Mouse (Mus musculus) spleen, embryonic (tissue): ENCODE data around the gene 4430402I18Rik.
"Not testable (repeated sequence)": the region's sequence is repeated elsewhere in the genome, so short reads cannot be mapped to it uniquely, and the experiment has no call there.

Experiments
- CTCF ChIA-PET: fragments of 350-600 bp; sonication (Branson Sonifier 250); formaldehyde crosslinking; loops from one replicate; lab custom pipeline; 2022; lab: Charles Lee

Gene 4430402I18Rik

GRCm38 (mm10) chr19:28967652-28968051, at the start of gene 4430402I18Rik:
Gene 4430402I18Rik, minus strand, starts transcription at chr19:28967800.
- CTCF ChIA-PET, result no interaction called here

- CTCF ChIA-PET, result no interaction called here
Observed at GRCm38 (mm10) chr19:29016786-29017185, 49.2 kb upstream of the 4430402I18Rik start.

DNA sequence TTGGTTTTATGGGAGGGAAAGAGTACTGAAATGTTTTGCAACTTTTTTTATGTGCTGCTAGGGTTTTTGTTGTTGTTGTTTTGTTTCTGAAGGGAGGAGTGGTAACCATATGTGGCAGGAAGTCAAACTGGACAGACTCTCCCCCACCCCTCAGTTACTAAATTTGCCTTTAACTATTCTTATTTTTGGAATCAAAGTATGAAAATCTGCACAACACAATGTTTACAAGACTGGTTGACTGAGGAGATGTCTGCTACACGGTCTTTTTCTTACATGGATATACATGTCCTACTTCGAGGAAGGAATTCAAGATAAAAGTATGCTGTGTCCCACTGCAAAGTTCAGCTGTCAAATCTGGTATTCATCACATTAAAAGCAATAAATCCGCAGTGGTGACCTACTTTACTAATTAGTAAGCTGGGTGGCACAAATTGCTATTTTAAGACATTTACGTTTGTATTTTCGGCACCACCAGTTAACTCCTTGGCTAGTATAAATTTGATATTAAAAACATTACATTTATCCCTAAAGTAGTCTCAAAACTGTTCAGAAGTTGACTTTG, 48.7 kb upstream of the 4430402I18Rik start:
- CTCF ChIA-PET, result interaction anchor here (0.7 kb wide), 1 partner anchor 111 kb away, joined by 3 read pairs; no protein-coding TSS in a partner anchor

- CTCF ChIA-PET, result interaction anchor here (0.7 kb wide), 1 partner anchor 112 kb away, joined by 3 read pairs; no protein-coding TSS in a partner anchor
Observed at GRCm38 (mm10) chr19:29015410-29016203, 48.0 kb upstream of the 4430402I18Rik start.

DNA sequence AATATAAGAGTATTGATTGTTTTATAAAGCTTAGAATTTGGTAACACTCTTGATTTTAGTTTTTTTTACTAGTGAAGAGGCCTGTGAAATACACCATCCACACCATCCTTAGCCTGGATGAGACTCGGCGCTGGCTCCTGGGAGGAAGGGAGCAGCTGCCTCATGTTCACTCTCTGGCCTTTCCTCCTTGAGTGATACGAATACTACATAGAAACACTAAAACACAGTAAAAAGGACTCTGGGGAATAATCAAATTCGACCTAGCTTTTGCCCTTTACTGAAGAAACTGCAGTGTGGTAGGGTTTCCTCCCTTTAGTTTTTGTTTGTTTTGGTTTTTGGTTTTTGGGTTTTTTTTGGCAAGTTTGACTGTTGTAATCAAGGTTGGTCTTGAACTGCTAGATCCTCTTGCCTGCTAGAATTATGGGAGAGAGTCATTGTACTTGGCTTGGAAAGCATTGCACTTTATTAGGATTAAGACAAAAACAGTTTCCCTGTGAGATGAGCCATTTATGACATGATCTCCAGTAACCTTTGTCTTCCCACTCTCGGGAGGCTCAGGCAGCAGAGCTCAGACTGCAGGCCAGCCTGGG, 47.0 kb upstream of the 4430402I18Rik start:
- CTCF ChIA-PET, result interaction anchor here (0.6 kb wide), 1 partner anchor 354 kb away, joined by 7 read pairs; no protein-coding TSS in a partner anchor

GRCm38 (mm10) chr19:29011355-29011990, 43.9 kb upstream of the 4430402I18Rik start:
- CTCF ChIA-PET, result no interaction called here

DNA sequence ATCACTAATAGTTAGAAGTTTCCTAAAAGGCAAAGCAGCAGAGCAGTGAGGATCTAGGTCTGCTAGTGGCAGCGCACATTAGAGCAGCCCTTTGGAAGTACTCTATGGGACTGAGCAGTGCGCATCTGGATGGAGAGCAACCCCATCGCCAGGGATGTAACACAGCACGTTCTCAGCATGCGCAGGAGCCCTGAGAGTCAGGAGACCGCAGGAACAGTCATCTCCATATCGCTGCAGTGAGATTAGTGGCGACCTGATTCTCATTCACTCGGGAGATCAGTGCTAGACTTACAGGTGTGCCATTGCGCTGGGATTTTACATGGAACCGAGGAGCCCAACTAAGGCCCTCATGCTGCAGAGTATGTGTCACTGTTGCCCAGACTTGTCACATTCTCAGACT, 41.4 kb upstream of the 4430402I18Rik start:
- CTCF ChIA-PET, result no interaction called here

- CTCF ChIA-PET, result no interaction called here
Observed at GRCm38 (mm10) chr19:29008069-29008706, 40.6 kb upstream of the 4430402I18Rik start.

DNA sequence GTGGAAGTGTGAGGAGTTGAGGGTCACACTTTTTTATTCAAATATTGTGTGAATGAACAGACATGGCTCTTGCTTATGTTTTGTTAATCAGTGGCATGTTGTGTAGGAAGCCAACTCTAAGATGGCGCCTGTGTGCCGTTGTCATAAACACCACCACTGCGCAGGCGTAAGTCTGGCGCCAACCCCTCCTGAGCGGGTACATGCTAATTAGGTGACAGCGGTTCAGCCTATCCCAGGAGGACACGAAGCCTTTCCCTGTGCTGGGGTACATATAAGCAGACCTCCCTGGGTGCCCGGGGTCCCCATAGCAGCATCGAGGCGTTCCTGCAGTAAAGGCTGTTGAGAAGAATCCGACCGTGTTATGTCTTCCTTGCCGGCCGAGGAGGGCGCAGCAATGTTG, 32.7 kb upstream of the 4430402I18Rik start:
- CTCF ChIA-PET, result not testable (repeated sequence)

GRCm38 (mm10) chr19:28997976-28998630, 30.5 kb upstream of the 4430402I18Rik start:
- CTCF ChIA-PET, result interaction anchor here (0.6 kb wide), 1 partner anchor 330 kb away, joined by 3 read pairs; no protein-coding TSS in a partner anchor

DNA sequence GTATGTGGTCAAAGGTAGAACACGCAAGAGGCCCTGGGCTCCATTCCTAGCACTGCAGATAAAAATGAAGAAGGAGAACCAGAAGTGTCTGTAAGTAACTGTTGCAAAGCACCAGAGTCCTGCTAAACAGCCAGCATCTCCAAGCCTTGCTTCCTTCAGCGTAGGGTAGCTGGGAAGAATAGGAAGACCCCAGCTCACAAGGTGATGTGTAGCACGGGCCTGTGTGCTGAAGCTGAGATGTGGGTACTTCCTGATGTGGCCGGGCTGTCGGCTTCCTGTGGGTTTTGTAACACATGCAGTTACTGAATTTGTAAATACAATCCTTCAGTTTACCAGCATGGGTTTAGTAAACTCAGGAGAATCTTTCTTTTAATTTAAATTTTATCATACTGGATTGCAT, 27.8 kb upstream of the 4430402I18Rik start:
- CTCF ChIA-PET, result no interaction called here

GRCm38 (mm10) chr19:28994870-28995269, 27.3 kb upstream of the 4430402I18Rik start:
- CTCF ChIA-PET, result no interaction called here

- CTCF ChIA-PET, result no interaction called here
Observed at GRCm38 (mm10) chr19:28991391-28991790, 23.8 kb upstream of the 4430402I18Rik start.

DNA sequence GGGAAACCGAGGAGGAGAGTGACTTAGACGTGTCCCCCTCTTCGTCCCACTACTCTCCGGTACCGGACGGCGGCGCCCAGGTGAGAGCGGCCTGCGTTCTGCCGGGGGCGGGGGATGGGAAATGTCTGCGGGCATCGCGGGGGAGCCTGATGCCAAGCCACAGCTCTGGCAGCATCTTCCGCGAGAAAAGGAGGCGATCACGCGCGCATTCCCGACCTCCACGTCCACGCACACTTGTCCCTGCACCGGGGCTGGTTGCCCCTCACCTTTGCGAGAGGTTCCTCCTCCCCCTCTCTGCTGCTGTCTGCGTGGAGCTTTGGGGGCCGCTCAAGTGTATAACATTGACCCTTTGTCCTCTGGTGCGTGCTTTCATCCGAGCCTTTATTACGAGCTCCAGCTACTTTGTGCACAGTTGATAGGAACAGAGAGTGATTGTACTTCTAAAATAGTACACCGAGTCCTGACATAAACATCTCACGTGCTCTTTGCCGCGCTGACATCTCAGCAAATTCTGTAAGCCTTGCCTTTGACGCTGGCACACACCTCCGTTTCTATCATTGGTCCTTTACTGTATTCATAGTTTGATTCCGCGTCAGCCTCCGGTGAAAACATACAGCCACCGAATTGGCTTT, 23.1 kb upstream of the 4430402I18Rik start:
- CTCF ChIA-PET, result interaction anchor here (0.9 kb wide), 1 partner anchor 57 kb away, joined by 3 read pairs; the partner anchor contains the start of gene Ak3

DNA sequence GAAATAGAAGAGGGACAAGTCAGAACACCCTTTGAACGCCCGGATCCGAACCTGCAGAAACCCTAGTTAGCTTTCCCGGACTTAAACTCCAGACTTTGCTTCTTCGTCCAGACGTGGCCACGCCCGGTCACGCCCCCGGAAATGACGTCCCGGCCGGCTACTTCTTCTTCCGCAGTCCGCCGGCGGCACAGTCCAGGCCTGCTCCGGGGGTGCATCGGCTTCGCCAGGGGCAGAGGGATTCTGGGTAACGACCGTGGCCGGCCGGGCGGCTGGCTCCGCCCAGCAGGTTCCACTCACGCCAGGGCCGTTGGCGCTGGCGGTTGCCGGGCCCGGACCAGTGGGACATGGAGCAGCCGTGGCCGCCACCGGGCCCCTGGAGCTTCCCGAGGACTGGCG, 22.6 kb upstream of the 4430402I18Rik start, which contains the start of gene Cdc37l1:
Gene Cdc37l1 (plus strand): TSS at position 159 of the 396 bp plus-strand sequence.
- CTCF ChIA-PET, result interaction anchor here (0.9 kb wide), 1 partner anchor 58 kb away, joined by 3 read pairs; the partner anchor contains the start of gene Ak3

GRCm38 (mm10) chr19:28989515-28989914, 21.9 kb upstream of the 4430402I18Rik start:
- CTCF ChIA-PET, result interaction anchor here (0.9 kb wide), 1 partner anchor 58 kb away, joined by 3 read pairs; the partner anchor contains the start of gene Ak3

DNA sequence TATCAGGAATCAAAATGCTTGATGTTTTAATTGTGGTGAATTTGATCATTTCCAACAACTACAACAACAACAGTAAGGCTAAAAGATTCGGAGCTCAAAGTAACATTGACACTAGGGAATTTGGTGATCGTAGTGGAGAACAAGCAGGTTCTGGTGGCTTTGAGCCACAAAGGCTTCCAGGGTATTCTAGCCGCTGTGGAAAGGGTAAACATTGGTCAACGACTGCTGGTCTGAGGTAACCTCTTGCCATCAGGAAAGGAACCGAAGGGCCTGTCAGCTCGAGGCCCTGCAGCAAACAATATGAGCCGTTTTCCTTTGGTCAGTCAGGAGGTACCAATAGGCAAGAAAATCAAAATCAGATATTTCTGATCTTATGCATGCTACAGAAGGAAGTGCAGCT, 15.0 kb upstream of the 4430402I18Rik start:
- CTCF ChIA-PET, result no interaction called here

DNA sequence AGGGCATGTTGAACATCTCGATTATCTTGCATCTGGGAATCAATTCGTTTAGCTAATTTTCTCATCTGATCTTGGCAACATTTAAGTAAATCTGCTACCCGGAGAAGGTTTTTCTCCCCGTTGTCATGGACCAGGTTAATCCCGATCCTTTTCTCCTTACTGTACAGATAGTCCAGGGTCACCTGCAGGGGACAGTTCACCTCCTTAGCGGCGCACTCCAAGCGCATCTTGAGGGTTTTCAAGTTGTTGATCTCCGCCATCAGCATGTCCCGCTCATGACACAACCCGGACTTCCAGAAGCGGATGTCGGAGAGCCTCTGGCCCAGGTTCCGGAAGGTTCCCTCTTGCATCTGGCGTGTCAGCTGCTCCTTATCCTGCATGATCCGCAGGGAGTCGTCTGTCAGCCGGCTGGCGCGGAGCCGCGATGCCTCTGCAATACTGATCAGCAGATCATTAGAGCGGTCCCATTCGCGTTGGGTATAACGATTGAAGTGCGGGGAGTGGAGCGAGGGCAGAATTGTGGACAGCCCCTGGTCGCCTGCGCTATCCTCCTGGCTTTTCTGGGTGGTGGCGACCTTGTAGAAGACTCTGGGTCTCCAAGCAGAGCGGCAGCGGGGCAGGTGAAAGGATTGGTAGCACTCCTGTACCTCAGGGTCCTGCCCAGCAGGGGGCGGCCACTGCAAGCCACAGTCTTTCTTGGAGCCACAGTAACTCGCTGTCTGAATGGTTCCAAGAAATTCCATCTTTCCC, 7.4 kb upstream of the 4430402I18Rik start:
- CTCF ChIA-PET, result interaction anchor here (0.6 kb wide), 1 partner anchor 9 kb away, joined by 3 read pairs; no protein-coding TSS in a partner anchor

GRCm38 (mm10) chr19:28970251-28970650, 2.7 kb upstream of the 4430402I18Rik start:
- CTCF ChIA-PET, result no interaction called here
